Mouse (Mus musculus) liver, embryonic 14.5 days (tissue): ENCODE measurements around the gene Gm21976. TPM values are rescaled to one million over a fixed set of nuclear protein-coding genes. Genes with fewer than 3 reads are reported as not detected.

Experiments used
- ATAC-seq: fragments of 200-750 bp; cut with Nextera tagmentation; 2 replicates; pipeline ENCODE4 v1.8.0; 2017; ENCODE audit warnings: moderate number of reproducible peaks, mild to moderate bottlenecking, moderate library complexity; ENCODE audit not compliant: insufficient read depth
- DNase-seq, 3 experiments: peaks; one replicate each; pipeline ENCODE4 v3.0.0-alpha.2; 2012 to 2013; ENCODE audit warnings: low read depth in 3 of 3, low spot score in 3 of 3
- H3K27ac ChIP-seq: fragments of 300-500 bp; sonication (generic); 2 replicates; pipeline ENCODE4 v1.5.1; 2014; ENCODE audit warnings: moderate library complexity, mild to moderate bottlenecking, control low read depth, inconsistent platforms
- H3K27me3 ChIP-seq: fragments of 300-500 bp; sonication (generic); 2 replicates; pipeline ENCODE4 v1.6.1; 2014; ENCODE audit warnings: mild to moderate bottlenecking, low read length, moderate library complexity; ENCODE audit not compliant: control insufficient read depth, insufficient read depth
- H3K36me3 ChIP-seq: fragments of 300-500 bp; sonication (generic); replicated peaks from 2 replicates; pipeline ENCODE4 v1.6.1; 2014; ENCODE audit warnings: low read depth; ENCODE audit not compliant: control insufficient read depth, insufficient read depth
- H3K4me1 ChIP-seq, 2 experiments: fragments of 200-500 bp in 1 of 2; fragments of 300-500 bp in 1 of 2; sonication (generic) in 1 of 2; replicated peaks; 2 replicates each; pipeline ENCODE4 v1.6.1; 2012 to 2014; ENCODE audit warnings: antibody characterized with exemption in 1 of 2, inconsistent platforms in 1 of 2, low read length in 1 of 2; ENCODE audit not compliant: control insufficient read depth in 2 of 2, insufficient read depth in 2 of 2
- H3K4me2 ChIP-seq: fragments of 300-500 bp; sonication (generic); 2 replicates; pipeline ENCODE4 v1.6.1; 2014; ENCODE audit warnings: low read depth, mild to moderate bottlenecking, control low read depth, moderate library complexity
- H3K4me3 ChIP-seq, 2 experiments: fragments of 200-500 bp in 1 of 2; fragments of 300-500 bp in 1 of 2; sonication (generic) in 1 of 2; 2 replicates each; pipeline ENCODE4 v1.5.1; 2012 to 2014; ENCODE audit warnings: low read depth in 2 of 2, low read length in 2 of 2, mild to moderate bottlenecking in 2 of 2, control low read depth in 1 of 2, inconsistent platforms in 1 of 2, moderate library complexity in 1 of 2; ENCODE audit not compliant: insufficient read depth in 1 of 2
- H3K9ac ChIP-seq: fragments of 300-500 bp; sonication (generic); replicated peaks from 2 replicates; pipeline ENCODE4 v1.6.1; 2014; ENCODE audit warnings: mild to moderate bottlenecking, control low read depth, moderate library complexity
- H3K9me3 ChIP-seq: fragments of 300-500 bp; sonication (generic); 2 replicates; pipeline ENCODE4 v1.6.1; 2016; ENCODE audit warnings: low read length, mixed read lengths; ENCODE audit not compliant: control insufficient read depth
- CTCF ChIP-seq: IDR thresholded peaks from 2 replicates; pipeline ENCODE4 v1.5.1; 2016; ENCODE audit warnings: antibody characterized with exemption, low read depth, control low read depth
- EP300 ChIP-seq: IDR thresholded peaks from 2 replicates; pipeline ENCODE4 v1.6.1; 2016; ENCODE audit warnings: antibody characterized with exemption, low read depth
- WGBS: fragments of 180-500 bp; shearing (Covaris S2); extraction: QIAGEN DNeasy Blood & Tissue Kit; methylation state at CpG from one replicate; pipeline ENCODE4 v1.1.7; 2014; ENCODE audit not compliant: insufficient replicate concordance; 5-methylcytosine and 5-hydroxymethylcytosine counted together
- polyA plus RNA-seq, 2 experiments: library from polyadenylated mRNA; depleted of rRNA in 1 of 2; stranded (reverse) in 1 of 2; unstranded in 1 of 2; fragments of >200 nt; fragmentation: Nextera tagmentation in 1 of 2; extraction: Ambion mirVana in 1 of 2; gene quantifications; 2 replicates each; pipeline versions ENCODE4 v1.2.1 to v1.2.3; 2012 to 2014

Gm21976 gene
- polyA plus RNA-seq, 2 experiments: not detected

- Histone ChIP-seq H3K27me3 (no peaks in the 10 kb centered on the region), H3K9me3 (no peaks in the 10 kb centered on the region), H3K4me3 (no peak overlapping the region), H3K27ac (no peak overlapping the region), H3K9ac (no peak overlapping the region), H3K36me3 (peaks cover 7% of the 10 kb centered on the region; the same call in 1 of the 2 replicates), H3K4me2 (no peak overlapping the region), H3K4me1 (peaks cover 0 to 8% of the 10 kb centered on the region in 2 experiments; a peak in 2 of 4 replicates)
- TF ChIP-seq CTCF (peak; percentile 27; the same call in 1 of the 2 replicates), EP300 (no peak)
- no peak for DNase-seq
- 61% methylated on average over 2 of the region's 2 CpGs for WGBS
- no peak for ATAC-seq
These were observed 2.2 kb upstream of the Gm21976 start for GRCm38 (mm10) chr13:98277501-98277900.

DNA sequence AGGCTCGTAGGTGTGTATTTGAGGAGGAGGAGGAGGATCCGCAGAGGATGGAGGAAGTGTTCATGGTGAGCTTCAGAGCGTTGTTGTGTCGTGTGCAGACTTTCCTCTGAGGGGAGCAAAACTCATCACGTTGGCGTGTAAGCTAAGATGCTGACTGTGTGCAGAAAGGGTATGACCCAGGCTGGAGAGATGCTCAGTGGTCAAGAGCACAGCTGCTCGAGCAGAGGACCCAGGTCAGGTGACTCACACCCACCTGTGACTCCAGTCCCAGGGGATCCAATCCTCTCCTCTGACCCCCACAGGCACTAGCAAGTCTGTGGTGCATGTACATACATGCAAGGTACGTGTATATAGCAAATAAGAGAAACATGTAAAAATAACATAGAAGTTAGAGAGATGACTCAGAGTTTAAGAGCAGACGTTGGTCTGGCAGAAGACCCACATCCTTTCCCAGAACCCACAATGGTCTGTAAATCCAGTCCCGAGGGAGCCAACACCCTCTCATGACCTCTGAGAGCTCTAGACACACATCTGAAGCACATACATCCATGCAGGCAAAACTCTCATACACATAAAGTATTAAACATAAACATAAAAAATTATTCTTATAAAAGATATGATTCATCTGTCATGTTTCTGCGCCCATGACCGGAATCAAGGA, 1.4 kb downstream of the Gm21976 start:
- Histone ChIP-seq H3K4me1 (0 out of 4 replicates have a peak, but pooled peaks cover 0 to 1% of the 10 kb centered on the region in 2 experiments), H3K9ac (no peak overlapping the region), H3K9me3 (no peaks in the 10 kb centered on the region), H3K27me3 (no peaks in the 10 kb centered on the region), H3K27ac (no peak overlapping the region), H3K4me3 (no peak overlapping the region), H3K4me2 (no peak overlapping the region), H3K36me3 (no peaks in the 10 kb centered on the region)
- no peak for TF ChIP-seq CTCF
- no peak for TF ChIP-seq EP300
- WGBS: 55% methylated on average over 12 of the region's 12 CpGs
- ATAC-seq (no peak), DNase-seq (no peak)

GRCm38 (mm10) chr13:98290719-98291118, 11.0 kb downstream of the Gm21976 start:
- ATAC-seq (no peak), DNase-seq (no peak)
- H3K4me2 ChIP-seq: no peak overlapping the region
- H3K27me3 ChIP-seq: no peaks in the 10 kb centered on the region
- no peaks in the 10 kb centered on the region for H3K9me3 ChIP-seq
- WGBS: 21% methylated on average over 2 of the region's 2 CpGs
- H3K36me3 ChIP-seq: no peaks in the 10 kb centered on the region
- H3K4me3 ChIP-seq: no peak overlapping the region
- H3K4me1 ChIP-seq: no peaks in the 10 kb centered on the region
- no peak overlapping the region for H3K9ac ChIP-seq
- TF ChIP-seq EP300 (no peak), CTCF (no peak)
- no peak overlapping the region for H3K27ac ChIP-seq

DNA sequence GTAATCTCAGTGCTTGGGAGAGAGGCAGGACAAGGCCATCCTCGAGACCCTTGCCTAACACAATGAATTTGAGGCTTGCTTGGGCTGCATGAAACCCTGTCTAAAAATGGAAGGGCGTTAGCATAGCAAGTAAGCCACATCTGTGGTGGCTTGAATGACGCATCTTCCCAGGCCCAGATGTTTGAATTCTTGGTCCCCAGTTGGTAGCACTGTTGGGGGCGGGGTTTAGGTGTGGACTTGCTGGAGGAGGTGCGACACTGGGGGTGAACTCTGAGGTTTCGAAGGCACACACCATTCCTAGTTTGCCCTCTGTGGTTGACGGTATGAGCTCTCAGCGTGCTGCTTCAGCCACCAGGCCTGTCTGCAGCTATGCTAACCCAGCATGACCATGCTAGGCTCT, 12.0 kb downstream of the Gm21976 start:
- Histone ChIP-seq H3K9me3 (no peaks in the 10 kb centered on the region), H3K36me3 (no peaks in the 10 kb centered on the region), H3K4me2 (no peak overlapping the region), H3K4me3 (no peak overlapping the region), H3K27me3 (no peaks in the 10 kb centered on the region), H3K9ac (no peak overlapping the region), H3K27ac (no peak overlapping the region), H3K4me1 (no peaks in the 10 kb centered on the region)
- TF ChIP-seq EP300 (no peak), CTCF (no peak)
- no peak for DNase-seq
- WGBS: 64% methylated on average over 8 of the region's 8 CpGs
- no peak for ATAC-seq

DNA sequence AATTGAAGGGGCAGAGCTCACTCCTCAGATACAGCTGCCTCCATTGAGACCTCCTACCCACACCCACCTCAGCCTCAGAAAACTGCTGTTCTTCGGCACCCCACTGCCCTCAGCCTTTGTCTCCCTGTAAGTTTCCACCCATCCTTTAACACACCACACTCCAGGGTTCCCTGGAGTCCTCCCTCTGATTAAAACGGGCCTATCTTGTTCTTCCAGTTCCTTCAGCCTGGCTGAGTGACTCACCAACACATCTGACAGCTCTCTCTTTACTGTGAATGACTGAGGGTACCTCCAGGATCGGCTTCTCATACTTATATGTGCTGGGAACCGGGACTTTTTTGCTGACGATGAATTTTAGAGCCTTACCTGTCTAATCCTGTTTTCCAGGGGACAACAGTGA, 16.4 kb downstream of the Gm21976 start:
- H3K4me2 ChIP-seq: no peak overlapping the region
- no peaks in the 10 kb centered on the region for H3K27me3 ChIP-seq
- H3K9ac ChIP-seq: no peak overlapping the region
- no peak for ATAC-seq
- no peak overlapping the region for H3K4me3 ChIP-seq
- H3K4me1 ChIP-seq: no peaks in the 10 kb centered on the region
- no peak for TF ChIP-seq EP300
- TF ChIP-seq CTCF: no peak
- no peak for DNase-seq
- WGBS: 40% methylated on average over 5 of the region's 5 CpGs
- H3K36me3 ChIP-seq: no peaks in the 10 kb centered on the region
- no peak overlapping the region for H3K27ac ChIP-seq
- H3K9me3 ChIP-seq: no peaks in the 10 kb centered on the region
